Mouse (Mus musculus) cortical plate, adult 2 months (tissue): ENCODE results near the gene Olfr1417.

Experiments used
- CTCF ChIP-seq: fragments of 200-500 bp; IDR thresholded peaks from 2 replicates; pipeline ENCODE4 v1.5.1; 2011; ENCODE audit warnings: mild to moderate bottlenecking, control low read depth, low read length; ENCODE audit not compliant: insufficient read depth; ENCODE audit errors: extremely low read depth
- POLR2A ChIP-seq: fragments of 200-500 bp; IDR thresholded peaks from 2 replicates; pipeline ENCODE4 v1.6.1; 2011; ENCODE audit warnings: mild to moderate bottlenecking, low read length, control low read depth; ENCODE audit not compliant: insufficient read depth; ENCODE audit errors: extremely low read depth

GRCm38 (mm10) chr19:11856506-11856905, 17.5 kb upstream of the Olfr1417 start:
- TF ChIP-seq CTCF (no peak), POLR2A (no peak)
